Mouse (Mus musculus) heart, postnatal 25 days (tissue): Measurements from ENCODE around the gene Arntl. TPM values are rescaled to one million over a fixed set of nuclear protein-coding genes. Genes with fewer than 3 reads are reported as not detected.

Source experiments
- total RNA-seq, 2 experiments: library from RNA; stranded (reverse); gene quantifications; 2 replicates each; pipeline ENCODE4 v1.2.3; 2021

Gene Arntl
- total RNA-seq, 2 experiments from 2014 or later = 3.4 to 23.9 TPM

Other genes starting within 250 kb of the Arntl start
- gene Btbd10, start 161.9 kb downstream of the Arntl start, total RNA-seq = 10 to 100 TPM in 1 of 2 experiments, 1 to 10 TPM in 1; 9.1 to 11.0 TPM
- not detected for gene Pth, start 181.1 kb downstream of the Arntl start, total RNA-seq